Mouse (Mus musculus): ENCODE measurements around the gene Anxa7.

Anxa7 gene

GRCm38 (mm10) chr14:20482051-20482751 is 2.3 kb upstream of the Anxa7 start:
- no peaks in the 10 kb centered on the region for H3K9me3 ChIP-seq (ENCODE audit: low read length)

GRCm38 (mm10) chr14:20481211-20481610 is 1.3 kb upstream of the Anxa7 start:
- no peaks in the 10 kb centered on the region for H3K9me3 ChIP-seq (ENCODE audit: low read length)
- H3K4me3 ChIP-seq (replicated peaks; ENCODE audit: low read length) = no peak overlapping the region
- no peak for TF ChIP-seq CTCF (conservative IDR thresholded peaks at IDR 0.05; ENCODE audit: low read length)
- no peak for TF ChIP-seq POU5F1 (IDR thresholded peaks at IDR 0.05; ENCODE audit: borderline replicate concordance, low read length)
- TF ChIP-seq NANOG (IDR thresholded peaks at IDR 0.05; ENCODE audit: borderline replicate concordance, low read length) = no peak
- H3K4me1 ChIP-seq (replicated peaks; ENCODE audit: low read depth, low read length) = peaks cover 53% of the 10 kb centered on the region
- no peaks in the 10 kb centered on the region for H3K27me3 ChIP-seq (ENCODE audit: insufficient read depth, low read length)
- H3K36me3 ChIP-seq (ENCODE audit: insufficient read depth, low read length) = peaks cover 19% of the 10 kb centered on the region

More at GRCm38 (mm10) chr14:20482051-20482751, 2.3 kb upstream of the Anxa7 start:
- peaks cover 44% of the 10 kb centered on the region for H3K4me1 ChIP-seq (replicated peaks; ENCODE audit: low read depth, low read length)
- no peak for TF ChIP-seq NANOG (IDR thresholded peaks at IDR 0.05; ENCODE audit: borderline replicate concordance, low read length)
- TF ChIP-seq CTCF (conservative IDR thresholded peaks at IDR 0.05; ENCODE audit: low read length) = no peak
- TF ChIP-seq POU5F1 (IDR thresholded peaks at IDR 0.05; ENCODE audit: borderline replicate concordance, low read length) = no peak
- no peaks in the 10 kb centered on the region for H3K27me3 ChIP-seq (ENCODE audit: insufficient read depth, low read length)
- H3K36me3 ChIP-seq (ENCODE audit: insufficient read depth, low read length) = peaks cover 15% of the 10 kb centered on the region
- H3K4me3 ChIP-seq (replicated peaks; ENCODE audit: low read length) = no peak overlapping the region

GRCm38 (mm10) chr14:20480195-20480579 is 254 bp upstream of the Anxa7 start:
- no peak for TF ChIP-seq NANOG (IDR thresholded peaks at IDR 0.05; ENCODE audit: borderline replicate concordance, low read length)
- no peak for TF ChIP-seq POU5F1 (IDR thresholded peaks at IDR 0.05; ENCODE audit: borderline replicate concordance, low read length)
- TF ChIP-seq CTCF (conservative IDR thresholded peaks at IDR 0.05; ENCODE audit: low read length) = no peak
- Histone ChIP-seq H3K4me3 (replicated peaks; ENCODE audit: low read length) (peak overlapping the region; percentile 87), H3K9me3 (ENCODE audit: low read length) (no peaks in the 10 kb centered on the region), H3K36me3 (ENCODE audit: insufficient read depth, low read length) (peaks cover 24% of the 10 kb centered on the region), H3K4me1 (replicated peaks; ENCODE audit: low read depth, low read length) (peaks cover 59% of the 10 kb centered on the region), H3K27me3 (ENCODE audit: insufficient read depth, low read length) (no peaks in the 10 kb centered on the region)

GRCm38 (mm10) chr14:20478801-20479200 is 1.1 kb downstream of the Anxa7 start:
- no peaks in the 10 kb centered on the region for H3K9me3 ChIP-seq (ENCODE audit: low read length)
- H3K4me3 ChIP-seq (replicated peaks; ENCODE audit: low read length) = peak overlapping the region; percentile 87
- no peak for TF ChIP-seq CTCF (conservative IDR thresholded peaks at IDR 0.05; ENCODE audit: low read length)
- TF ChIP-seq NANOG (IDR thresholded peaks at IDR 0.05; ENCODE audit: borderline replicate concordance, low read length) = no peak
- TF ChIP-seq POU5F1 (IDR thresholded peaks at IDR 0.05; ENCODE audit: borderline replicate concordance, low read length) = no peak
- H3K36me3 ChIP-seq (ENCODE audit: insufficient read depth, low read length) = peaks cover 18% of the 10 kb centered on the region
- no peaks in the 10 kb centered on the region for H3K27me3 ChIP-seq (ENCODE audit: insufficient read depth, low read length)
- peaks cover 64% of the 10 kb centered on the region for H3K4me1 ChIP-seq (replicated peaks; ENCODE audit: low read depth, low read length)

- Histone ChIP-seq H3K4me1 (replicated peaks; ENCODE audit: low read depth, low read length) (peaks cover 64% of the 10 kb centered on the region), H3K4me3 (replicated peaks; ENCODE audit: low read length) (peak overlapping the region; percentile 87), H3K9me3 (ENCODE audit: low read length) (no peaks in the 10 kb centered on the region), H3K36me3 (ENCODE audit: insufficient read depth, low read length) (peaks cover 21% of the 10 kb centered on the region), H3K27me3 (ENCODE audit: insufficient read depth, low read length) (no peaks in the 10 kb centered on the region)
- TF ChIP-seq CTCF (conservative IDR thresholded peaks at IDR 0.05; ENCODE audit: low read length) = no peak
- no peak for TF ChIP-seq POU5F1 (IDR thresholded peaks at IDR 0.05; ENCODE audit: borderline replicate concordance, low read length)
- no peak for TF ChIP-seq NANOG (IDR thresholded peaks at IDR 0.05; ENCODE audit: borderline replicate concordance, low read length)
These were observed 1.5 kb downstream of the Anxa7 start for GRCm38 (mm10) chr14:20478385-20478784.

GRCm38 (mm10) chr14:20477261-20478025 is 2.5 kb downstream of the Anxa7 start:
- Histone ChIP-seq H3K4me1 (replicated peaks; ENCODE audit: low read depth, low read length) (peaks cover 64% of the 10 kb centered on the region), H3K4me3 (replicated peaks; ENCODE audit: low read length) (peak overlapping the region; percentile 14; the same call in 1 of the 2 replicates), H3K27me3 (ENCODE audit: insufficient read depth, low read length) (no peaks in the 10 kb centered on the region), H3K9me3 (ENCODE audit: low read length) (no peaks in the 10 kb centered on the region), H3K36me3 (ENCODE audit: insufficient read depth, low read length) (peaks cover 30% of the 10 kb centered on the region)
- no peak for TF ChIP-seq POU5F1 (IDR thresholded peaks at IDR 0.05; ENCODE audit: borderline replicate concordance, low read length)
- no peak for TF ChIP-seq CTCF (conservative IDR thresholded peaks at IDR 0.05; ENCODE audit: low read length)
- no peak for TF ChIP-seq NANOG (IDR thresholded peaks at IDR 0.05; ENCODE audit: borderline replicate concordance, low read length)

- no peak for TF ChIP-seq NANOG (IDR thresholded peaks at IDR 0.05; ENCODE audit: borderline replicate concordance, low read length)
- no peak for TF ChIP-seq CTCF (conservative IDR thresholded peaks at IDR 0.05; ENCODE audit: low read length)
- no peak for TF ChIP-seq POU5F1 (IDR thresholded peaks at IDR 0.05; ENCODE audit: borderline replicate concordance, low read length)
- H3K4me3 ChIP-seq (replicated peaks; ENCODE audit: low read length) = no peak overlapping the region
- peaks cover 96% of the 10 kb centered on the region for H3K36me3 ChIP-seq (ENCODE audit: insufficient read depth, low read length)
- no peaks in the 10 kb centered on the region for H3K27me3 ChIP-seq (ENCODE audit: insufficient read depth, low read length)
- no peaks in the 10 kb centered on the region for H3K9me3 ChIP-seq (ENCODE audit: low read length)
- peaks cover 6% of the 10 kb centered on the region; the same call in 1 of the 2 replicates for H3K4me1 ChIP-seq (replicated peaks; ENCODE audit: low read depth, low read length)
These were observed 19.7 kb downstream of the Anxa7 start for GRCm38 (mm10) chr14:20460216-20460615.

- Histone ChIP-seq H3K36me3 (ENCODE audit: insufficient read depth, low read length) (peaks cover 78% of the 10 kb centered on the region), H3K4me3 (replicated peaks; ENCODE audit: low read length) (no peak overlapping the region), H3K9me3 (ENCODE audit: low read length) (no peaks in the 10 kb centered on the region), H3K27me3 (ENCODE audit: insufficient read depth, low read length) (no peaks in the 10 kb centered on the region), H3K4me1 (replicated peaks; ENCODE audit: low read depth, low read length) (peaks cover 8% of the 10 kb centered on the region)
- TF ChIP-seq CTCF (conservative IDR thresholded peaks at IDR 0.05; ENCODE audit: low read length) = no peak
- no peak for TF ChIP-seq POU5F1 (IDR thresholded peaks at IDR 0.05; ENCODE audit: borderline replicate concordance, low read length)
- TF ChIP-seq NANOG (IDR thresholded peaks at IDR 0.05; ENCODE audit: borderline replicate concordance, low read length) = no peak
These were observed 21.6 kb downstream of the Anxa7 start for GRCm38 (mm10) chr14:20458378-20458777.
